Mouse (Mus musculus) small intestine, adult 10 weeks (tissue): Measurements from ENCODE around the gene Atp13a1. TPM values are rescaled to one million over a fixed set of nuclear protein-coding genes. Genes with fewer than 3 reads are reported as not detected.

Experiments used
- polyA plus RNA-seq: library from polyadenylated mRNA; stranded (reverse); fragments of 350-450 nt; fragmentation: Illumina TruSeq; extraction: RNeasy Lipid Tissue Mini Kit (QIAGEN cat#74804); gene quantifications from one replicate; pipeline ENCODE4 v1.2.3, GENCODE M21; 2014; ENCODE audit warnings: low replicate concordance

Gene Atp13a1
- 0.78 TPM for polyA plus RNA-seq

GRCm38 (mm10) chr8:69790773-69791367, at the start of gene Atp13a1, which contains the start of gene Zfp866:
Gene Atp13a1 (plus strand): TSS chr8:69791163.
Gene Zfp866 (minus strand): TSS chr8:69791178.

DNA sequence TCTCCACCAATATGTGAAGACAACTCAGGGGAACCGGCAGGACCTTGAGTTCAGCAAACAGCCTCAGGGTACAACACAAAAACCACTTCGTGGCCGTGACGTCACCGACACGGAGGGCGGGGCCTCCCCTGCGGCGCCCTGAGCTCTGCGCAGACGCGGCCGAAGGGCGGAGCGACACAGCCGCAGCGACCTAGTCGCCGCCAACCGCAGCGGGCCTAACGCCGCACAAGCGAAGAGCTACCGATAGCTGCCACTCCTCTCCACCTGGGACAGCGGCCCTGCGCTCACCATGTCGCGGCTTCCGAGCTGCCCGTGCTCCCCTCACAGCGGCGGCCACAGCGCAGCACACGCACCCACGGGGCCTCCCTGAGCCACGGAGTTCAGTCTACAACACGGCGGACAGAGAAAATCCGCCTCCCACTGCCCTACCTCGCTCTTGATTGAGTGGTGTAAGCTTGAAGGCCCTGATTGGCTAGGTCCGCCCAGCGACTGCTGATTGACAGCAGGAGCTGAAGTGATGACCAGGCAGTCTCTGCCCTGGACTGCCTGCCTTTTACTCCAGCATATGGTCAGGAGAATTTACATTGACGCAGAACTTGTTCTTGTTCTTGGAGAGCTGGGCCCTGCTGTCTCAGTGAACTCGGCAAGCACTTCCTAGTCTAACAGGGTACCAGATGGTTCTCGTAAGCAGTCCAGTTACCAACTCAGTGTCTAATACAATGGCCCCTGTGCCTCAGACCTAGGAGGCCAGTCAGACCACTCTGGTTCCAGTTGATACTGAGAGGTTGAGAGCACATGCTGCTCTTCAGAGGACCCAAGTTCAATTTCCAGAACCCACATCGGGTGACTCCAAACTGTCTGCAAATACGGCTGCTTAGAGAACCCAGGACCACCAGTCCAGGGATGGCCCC, 41.2 kb upstream of the Atp13a1 start, which contains the start of gene Zfp963:
TSS of gene Zfp963 (minus strand) at position 427 of the 911 bp plus-strand sequence.

DNA sequence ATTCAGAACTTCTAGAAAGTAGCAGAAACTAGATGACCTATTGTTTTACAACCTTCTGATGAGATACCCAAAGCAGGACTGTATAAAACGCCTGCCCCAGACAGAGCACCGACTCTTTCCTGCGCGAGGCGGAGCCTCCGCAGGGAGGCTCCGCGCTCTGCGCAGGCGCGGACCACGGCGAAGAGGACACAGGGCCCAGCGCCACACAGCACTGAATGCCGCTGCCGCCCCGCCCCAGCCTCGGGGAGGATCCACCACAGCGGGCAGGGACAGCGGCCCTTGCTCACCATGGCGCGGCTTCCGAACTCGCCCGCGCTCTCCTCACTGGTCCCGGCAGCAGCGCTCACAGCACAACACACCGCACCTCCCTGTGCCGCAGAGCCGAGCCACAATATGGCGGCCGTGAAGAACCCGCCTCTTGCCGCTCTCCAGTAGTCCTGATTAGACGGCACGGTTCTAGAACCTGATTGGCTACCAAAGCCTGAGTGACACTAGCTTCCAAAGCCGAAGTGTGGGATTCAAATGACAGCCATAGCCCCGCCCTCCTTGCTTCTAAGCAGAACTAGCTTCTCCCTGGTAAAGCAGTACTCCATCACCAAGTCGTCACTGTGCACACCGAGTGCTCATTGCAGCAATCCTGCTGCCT, 16.3 kb upstream of the Atp13a1 start, which contains the start of gene Gm20422:
TSS of gene Gm20422 (minus strand) at position 384 of the 646 bp plus-strand sequence.

DNA sequence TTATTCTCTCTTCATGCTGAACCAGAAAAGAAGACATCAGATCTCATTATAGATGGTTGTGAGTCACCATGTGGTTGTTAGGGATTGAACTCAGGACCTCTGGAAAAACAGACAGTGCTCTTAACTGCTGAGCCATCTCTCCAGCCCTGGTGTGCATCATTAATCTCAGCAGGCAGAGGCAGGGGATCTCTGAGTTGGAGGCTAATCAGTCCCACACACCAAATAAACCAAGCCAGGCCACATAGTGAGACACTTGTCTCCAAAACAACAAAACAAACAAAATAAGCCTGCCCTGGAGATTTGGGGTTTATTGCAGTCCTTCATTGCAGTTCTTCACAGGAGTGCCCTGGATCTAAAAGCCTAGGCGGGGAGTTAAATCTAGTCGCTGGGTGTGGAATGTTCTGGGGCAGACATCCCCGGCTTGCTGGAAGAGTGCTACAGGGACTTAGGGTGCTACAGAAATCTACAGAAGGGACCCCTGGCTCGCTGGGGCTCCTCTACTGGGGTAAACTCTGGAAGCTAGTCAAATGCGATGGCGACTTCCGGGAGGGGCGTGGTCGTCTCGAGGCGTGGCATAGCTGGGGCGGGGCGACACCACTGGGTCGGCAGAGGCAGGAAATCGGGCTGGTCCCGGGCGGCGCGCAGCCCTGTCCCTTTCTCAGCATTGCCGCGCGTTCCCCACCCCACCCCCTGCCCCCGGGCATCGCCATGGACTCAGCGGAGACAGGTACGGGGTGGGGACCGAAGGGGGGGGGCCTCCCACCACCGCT, 17.3 kb downstream of the Atp13a1 start, which contains the start of gene Gmip:
TSS of gene Gmip (plus strand) at position 586 of the 770 bp plus-strand sequence.

DNA sequence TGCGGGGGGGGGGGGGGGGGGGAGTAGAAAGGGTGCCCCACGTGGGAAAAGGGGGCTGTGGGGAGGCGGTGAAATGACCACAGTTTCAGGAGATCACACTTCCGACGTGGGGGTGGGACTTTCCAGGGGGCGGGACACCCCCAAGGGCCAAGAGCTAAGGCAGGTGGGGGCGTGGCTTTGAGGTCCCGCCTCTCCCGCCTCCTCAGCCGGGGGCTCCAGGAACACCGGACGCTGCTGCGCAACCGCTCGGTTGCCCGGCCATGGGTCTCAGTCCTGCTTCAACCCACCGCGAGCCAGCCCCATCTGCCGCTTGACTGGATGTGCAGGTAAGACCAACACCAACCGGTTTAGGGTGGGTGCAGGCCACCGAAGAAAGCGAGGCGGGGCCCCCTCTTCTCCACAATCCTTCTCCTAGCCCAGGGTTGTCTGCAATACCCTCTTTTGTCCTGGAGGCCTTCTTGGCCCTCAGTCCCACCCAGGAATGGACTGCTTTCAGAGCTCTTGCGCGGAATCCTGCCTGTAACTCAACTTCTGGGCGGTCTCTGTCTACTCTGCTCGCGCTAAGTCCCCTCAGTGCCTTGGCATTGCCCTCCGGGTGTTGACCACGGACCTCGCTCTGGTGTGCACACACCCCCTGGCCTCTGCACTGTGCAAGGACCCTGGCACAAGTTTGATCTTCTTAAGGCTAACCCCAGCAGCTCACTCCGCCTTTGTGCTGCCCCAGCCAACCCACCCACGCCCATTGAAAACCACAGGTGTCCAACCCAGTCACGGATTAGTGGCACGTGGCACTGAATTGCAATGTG, 31.6 kb downstream of the Atp13a1 start, which contains the start of gene Lpar2:
TSS of gene Lpar2 (plus strand) at position 44 of the 806 bp plus-strand sequence.

DNA sequence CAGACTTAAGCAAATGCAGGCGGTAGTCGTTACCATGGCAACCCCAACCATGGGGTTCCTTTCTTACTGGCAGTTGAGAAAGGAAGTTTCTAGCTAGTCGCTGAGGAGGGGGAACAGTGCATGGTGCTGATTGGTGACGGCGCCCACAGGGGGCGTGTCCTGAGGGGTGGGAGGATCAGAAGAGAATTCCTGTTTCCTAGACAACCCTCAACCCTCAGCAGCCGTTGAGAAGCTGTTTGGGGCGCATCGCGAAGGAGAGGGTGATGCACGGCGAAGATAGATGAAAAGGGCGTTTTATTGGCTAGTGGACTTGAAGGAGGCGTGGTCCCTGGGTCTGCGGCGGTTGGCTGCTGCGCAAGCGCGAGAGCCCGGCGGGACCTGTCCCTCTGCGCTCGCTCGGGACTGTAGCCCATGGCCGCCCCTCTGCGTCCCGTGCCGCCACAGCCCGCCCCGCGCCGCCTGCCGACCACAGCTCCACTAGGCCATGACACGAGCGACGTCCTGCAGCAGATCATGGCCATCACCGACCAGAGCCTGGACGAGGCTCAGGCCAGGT, 41.4 kb downstream of the Atp13a1 start, which contains the start of gene Pbx4:
TSS of gene Pbx4 (plus strand) at position 194 of the 556 bp plus-strand sequence.

Other genes with a start within 250 kb of the Atp13a1 start
- gene Zfp868, start 165.6 kb upstream of the Atp13a1 start, polyA plus RNA-seq: 51.5 TPM
- 4.9 TPM for gene Zfp964, start 136.7 kb upstream of the Atp13a1 start, polyA plus RNA-seq
- 53.1 TPM for gene Zfp869, start 80.4 kb upstream of the Atp13a1 start, polyA plus RNA-seq
- 15.6 TPM for gene Zfp963, start 41.2 kb upstream of the Atp13a1 start, polyA plus RNA-seq
- 1.3 TPM for gene Gm20422, start 16.3 kb upstream of the Atp13a1 start, polyA plus RNA-seq
- gene Zfp866, start within 50 bp of the Atp13a1 start, polyA plus RNA-seq: 28.8 TPM
- 6.5 TPM for gene Gmip, start 17.5 kb downstream of the Atp13a1 start, polyA plus RNA-seq
- 0.85 TPM for gene Lpar2, start 31.3 kb downstream of the Atp13a1 start, polyA plus RNA-seq
- 1.4 TPM for gene Pbx4, start 41.3 kb downstream of the Atp13a1 start, polyA plus RNA-seq
- gene Cilp2, start 96.5 kb downstream of the Atp13a1 start, polyA plus RNA-seq: not detected
- gene Tssk6, start 111.0 kb downstream of the Atp13a1 start, polyA plus RNA-seq: not detected
- gene Ndufa13, start 111.4 kb downstream of the Atp13a1 start, polyA plus RNA-seq: not detected
- not detected for gene Yjefn3, start 111.5 kb downstream of the Atp13a1 start, polyA plus RNA-seq
- 5.5 TPM for gene Gatad2a, start 205.2 kb downstream of the Atp13a1 start, polyA plus RNA-seq